Mouse (Mus musculus) lung, postnatal 0 days (tissue): ENCODE measurements at regions not wholly inside any gene's neighbourhood (a gene's known extent, or its start where the extent isn't known, plus 50 kb on each side); places are given as distances from the start of the nearest gene placed in this dataset.

Experiments used
- ATAC-seq: fragments of 200-750 bp; cut with Nextera tagmentation; 2 replicates; pipeline ENCODE4 v1.8.0; 2017; ENCODE audit warnings: moderate library complexity
- DNase-seq: peaks from one replicate; pipeline ENCODE4 v3.0.0-alpha.2; 2016; ENCODE audit warnings: low spot score
- H3K27ac ChIP-seq: fragments of 300-500 bp; sonication (generic); 2 replicates; pipeline ENCODE4 v1.5.1; 2014; ENCODE audit warnings: antibody characterized with exemption, mild to moderate bottlenecking, low read length, mixed read lengths
- H3K27me3 ChIP-seq: fragments of 300-500 bp; sonication (generic); replicated peaks from 2 replicates; pipeline ENCODE4 v1.6.1; 2014; ENCODE audit warnings: low read length, mixed read lengths; ENCODE audit not compliant: insufficient read depth
- H3K36me3 ChIP-seq: fragments of 300-500 bp; sonication (generic); 2 replicates; pipeline ENCODE4 v1.6.1; 2014; ENCODE audit warnings: low read length, mixed read lengths; ENCODE audit not compliant: insufficient read depth
- H3K4me1 ChIP-seq: fragments of 300-500 bp; sonication (generic); 2 replicates; pipeline ENCODE4 v1.6.1; 2014; ENCODE audit warnings: antibody characterized with exemption, low read depth, low read length, mixed read lengths; ENCODE audit not compliant: insufficient read depth
- H3K4me2 ChIP-seq: fragments of 300-500 bp; sonication (generic); replicated peaks from 2 replicates; pipeline ENCODE4 v1.6.1; 2014; ENCODE audit warnings: low read depth, mild to moderate bottlenecking, low read length, moderate library complexity, mixed read lengths
- H3K4me3 ChIP-seq: fragments of 300-500 bp; sonication (generic); 2 replicates; pipeline ENCODE4 v1.5.1; 2014; ENCODE audit warnings: low read depth, low read length
- H3K9ac ChIP-seq: fragments of 300-500 bp; sonication (generic); replicated peaks from 2 replicates; pipeline ENCODE4 v1.6.1; 2014; ENCODE audit warnings: low read depth, mild to moderate bottlenecking
- H3K9me3 ChIP-seq: fragments of 300-500 bp; sonication (generic); 2 replicates; pipeline ENCODE4 v1.6.1; 2016; ENCODE audit warnings: low read length, mixed read lengths
- CTCF ChIP-seq: IDR thresholded peaks from 2 replicates; pipeline ENCODE4 v1.5.1; 2016; ENCODE audit warnings: antibody characterized with exemption, mild to moderate bottlenecking
- EP300 ChIP-seq: IDR thresholded peaks from 2 replicates; pipeline ENCODE4 v1.6.1; 2016; ENCODE audit warnings: antibody characterized with exemption, mild to moderate bottlenecking, control low read depth
- WGBS: fragments of 180-500 bp; shearing (Covaris S2); extraction: QIAGEN DNeasy Blood & Tissue Kit; methylation state at CpG from one replicate; pipeline ENCODE4 v1.1.7; 2014; 5-methylcytosine and 5-hydroxymethylcytosine counted together

GRCm38 (mm10) chr1:119124798-119125197 is 71.4 kb upstream of the Gli2 start:
- WGBS, result 53% methylated on average over 4 of the region's 4 CpGs
- H3K9ac ChIP-seq, result no peak overlapping the region

GRCm38 (mm10) chr1:119124063-119124462 is 70.6 kb upstream of the Gli2 start:
- no peak overlapping the region for H3K9ac ChIP-seq

More at GRCm38 (mm10) chr1:119124798-119125197, 71.4 kb upstream of the Gli2 start:
- Histone ChIP-seq H3K9me3 (no peaks in the 10 kb centered on the region), H3K4me1 (no peaks in the 10 kb centered on the region), H3K4me3 (no peak overlapping the region), H3K27me3 (no peaks in the 10 kb centered on the region), H3K36me3 (no peaks in the 10 kb centered on the region), H3K4me2 (no peak overlapping the region), H3K27ac (no peak overlapping the region)
- TF ChIP-seq CTCF (no peak), EP300 (no peak)
- peak; percentile 19 for DNase-seq
- ATAC-seq, result no peak

GRCm38 (mm10) chr1:119123402-119123801 is 70.0 kb upstream of the Gli2 start:
- H3K27me3 ChIP-seq, result no peaks in the 10 kb centered on the region
- no peaks in the 10 kb centered on the region for H3K36me3 ChIP-seq
- 34% methylated on average over 3 of the region's 3 CpGs for WGBS
- H3K4me3 ChIP-seq, result no peak overlapping the region
- no peak for TF ChIP-seq EP300
- no peak for TF ChIP-seq CTCF
- no peak overlapping the region for H3K9ac ChIP-seq
- ATAC-seq, result no peak
- no peaks in the 10 kb centered on the region for H3K4me1 ChIP-seq
- H3K4me2 ChIP-seq, result no peak overlapping the region
- H3K27ac ChIP-seq, result no peak overlapping the region
- no peak for DNase-seq
- H3K9me3 ChIP-seq, result no peaks in the 10 kb centered on the region

More at GRCm38 (mm10) chr1:119124063-119124462, 70.6 kb upstream of the Gli2 start:
- WGBS, result 67% methylated on average over 2 of the region's 2 CpGs
- H3K36me3 ChIP-seq, result no peaks in the 10 kb centered on the region
- no peaks in the 10 kb centered on the region for H3K27me3 ChIP-seq
- no peak overlapping the region for H3K4me2 ChIP-seq
- no peak for ATAC-seq
- no peaks in the 10 kb centered on the region for H3K4me1 ChIP-seq
- DNase-seq, result no peak
- H3K4me3 ChIP-seq, result no peak overlapping the region
- H3K9me3 ChIP-seq, result no peaks in the 10 kb centered on the region
- no peak for TF ChIP-seq EP300
- no peak for TF ChIP-seq CTCF
- H3K27ac ChIP-seq, result no peak overlapping the region

GRCm38 (mm10) chr1:119122975-119123374 is 69.6 kb upstream of the Gli2 start:
- H3K36me3 ChIP-seq, result no peaks in the 10 kb centered on the region
- H3K9ac ChIP-seq, result no peak overlapping the region
- H3K4me2 ChIP-seq, result no peak overlapping the region
- H3K27me3 ChIP-seq, result no peaks in the 10 kb centered on the region
- H3K4me1 ChIP-seq, result no peaks in the 10 kb centered on the region
- DNase-seq, result no peak
- 60% methylated on average over 6 of the region's 6 CpGs for WGBS
- H3K27ac ChIP-seq, result no peak overlapping the region
- no peaks in the 10 kb centered on the region for H3K9me3 ChIP-seq
- no peak for TF ChIP-seq CTCF
- TF ChIP-seq EP300, result no peak
- H3K4me3 ChIP-seq, result no peak overlapping the region
- no peak for ATAC-seq

- peak; percentile 58 for ATAC-seq
- WGBS, result 43% methylated on average over 8 of the region's 8 CpGs
These were observed 66.6 kb upstream of the Gli2 start for GRCm38 (mm10) chr1:119119863-119120569.

GRCm38 (mm10) chr1:119115106-119115674 is 61.8 kb upstream of the Gli2 start:
- DNase-seq (no peak), ATAC-seq (no peak)
- H3K27me3 ChIP-seq, result no peaks in the 10 kb centered on the region
- H3K36me3 ChIP-seq, result no peaks in the 10 kb centered on the region
- no peaks in the 10 kb centered on the region for H3K4me1 ChIP-seq
- no peak for TF ChIP-seq CTCF
- 58% methylated on average over 7 of the region's 7 CpGs for WGBS
- H3K4me2 ChIP-seq, result no peak overlapping the region
- H3K27ac ChIP-seq, result no peak overlapping the region
- H3K4me3 ChIP-seq, result no peak overlapping the region
- H3K9me3 ChIP-seq, result no peaks in the 10 kb centered on the region
- H3K9ac ChIP-seq, result no peak overlapping the region

More at GRCm38 (mm10) chr1:119119863-119120569, 66.6 kb upstream of the Gli2 start:
- Histone ChIP-seq H3K27me3 (no peaks in the 10 kb centered on the region), H3K4me3 (no peak overlapping the region), H3K9me3 (no peaks in the 10 kb centered on the region), H3K36me3 (no peaks in the 10 kb centered on the region), H3K4me2 (no peak overlapping the region), H3K9ac (no peak overlapping the region), H3K4me1 (no peaks in the 10 kb centered on the region), H3K27ac (no peak overlapping the region)
- TF ChIP-seq CTCF, result peak; percentile 59
- TF ChIP-seq EP300, result no peak
- DNase-seq, result peak; percentile 26
